Mouse (Mus musculus) testis, adult 2 months (tissue): ENCODE results near the gene Grm5.

Experiments
- CTCF ChIP-seq: fragments of 200-500 bp; IDR thresholded peaks from 2 replicates; pipeline ENCODE4 v1.5.1; 2012; ENCODE audit warnings: low read depth, mild to moderate bottlenecking, inconsistent platforms, low read length, moderate library complexity; ENCODE audit not compliant: control insufficient read depth, insufficient read depth, insufficient replicate concordance
- POLR2A ChIP-seq: fragments of 200-500 bp; IDR thresholded peaks from 2 replicates; pipeline ENCODE4 v1.6.1; 2012; ENCODE audit warnings: low read depth, mild to moderate bottlenecking, inconsistent platforms, low read length, moderate library complexity; ENCODE audit not compliant: control insufficient read depth

DNA sequence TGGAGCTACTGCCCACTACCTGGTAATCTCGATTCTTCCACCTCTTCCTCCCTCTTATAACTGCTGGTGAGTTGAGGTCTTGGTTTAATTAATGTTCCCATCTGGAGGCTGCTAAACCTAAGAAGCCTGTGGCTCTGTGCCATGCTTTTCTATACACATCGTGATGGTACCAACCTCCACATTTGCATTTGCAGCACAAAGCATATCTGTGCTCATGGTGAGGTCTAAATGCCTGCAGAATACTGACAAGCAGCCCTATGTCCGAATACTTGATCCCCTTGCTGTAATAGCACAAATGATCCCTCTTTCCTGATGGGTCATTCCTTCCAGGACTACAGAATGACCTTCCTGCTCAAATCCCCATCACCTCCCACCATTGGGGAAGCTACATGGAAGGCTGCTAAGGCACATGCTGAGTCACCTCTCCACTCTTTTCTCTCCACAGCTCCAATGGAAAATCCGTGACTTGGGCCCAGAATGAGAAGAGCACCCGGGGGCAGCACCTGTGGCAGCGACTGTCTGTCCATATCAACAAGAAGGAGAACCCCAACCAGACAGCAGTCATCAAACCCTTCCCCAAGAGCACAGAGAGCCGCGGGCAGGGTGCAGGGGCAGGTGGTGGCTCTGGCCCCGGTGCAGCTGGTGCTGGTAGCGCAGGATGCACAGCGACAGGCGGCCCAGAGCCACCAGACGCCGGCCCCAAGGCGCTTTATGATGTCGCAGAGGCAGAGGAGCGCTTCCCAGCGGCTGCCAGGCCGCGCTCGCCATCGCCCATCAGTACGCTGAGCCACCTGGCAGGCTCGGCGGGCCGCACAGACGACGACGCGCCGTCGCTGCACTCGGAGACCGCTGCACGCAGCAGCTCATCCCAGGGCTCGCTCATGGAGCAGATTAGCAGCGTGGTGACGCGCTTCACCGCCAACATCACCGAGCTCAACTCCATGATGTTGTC, 545.8 kb downstream of the Grm5 start:
- TF ChIP-seq CTCF = no peak
- TF ChIP-seq POLR2A = 0 out of 2 replicates have a peak, but pooled peaks have one; percentile 10
